Mouse (Mus musculus): Measurements from ENCODE around the gene Maf. TPM values are rescaled to one million over a fixed set of nuclear protein-coding genes. Genes with fewer than 3 reads are reported as not detected.

Gene Maf
- polyA plus RNA-seq, 1 experiment from 2014 or later = 2.4 TPM

- H3K36me3 ChIP-seq (ENCODE audit: control insufficient read depth, insufficient read depth) = no peaks in the 10 kb centered on the region
- H3K4me2 ChIP-seq (ENCODE audit: low read depth, low read length) = no peak overlapping the region
- WGBS (ENCODE audit: insufficient replicate concordance) = 72% methylated on average over 6 of the region's 6 CpGs
- H3K4me3 ChIP-seq (ENCODE audit: low read depth, low read length) = no peak overlapping the region
- H3K27me3 ChIP-seq (ENCODE audit: control insufficient read depth, insufficient read depth, low read depth, low read length) = no peaks in the 10 kb centered on the region
- H3K4me1 ChIP-seq (ENCODE audit: control insufficient read depth, low read depth, low read length) = no peaks in the 10 kb centered on the region
- no peaks in the 10 kb centered on the region for H3K9me3 ChIP-seq (replicated peaks; ENCODE audit: control insufficient read depth, low read length)
- H3K27ac ChIP-seq (ENCODE audit: low read length) = no peak overlapping the region
- ATAC-seq (ENCODE audit: low read depth) = no peak
- H3K9ac ChIP-seq (ENCODE audit: low read depth, low read length) = no peak overlapping the region
Observed at GRCm38 (mm10) chr8:115636751-115637150, 70.8 kb downstream of the Maf start.
